Mouse (Mus musculus) heart, adult 2 months (tissue): Measurements from ENCODE around the gene Creld1. TPM values are rescaled to one million over a fixed set of nuclear protein-coding genes. Genes with fewer than 3 reads are reported as not detected.
A peak's percentile ranks its signal among the peaks of the same experiment; 100 is the strongest.

Experiments used
- DNase-seq, 2 experiments: peaks; one replicate each; pipeline ENCODE4 v3.0.0; 2021
- H3K27ac ChIP-seq: fragments of 200-600 bp; 2 replicates; pipeline ENCODE4 v1.8.1; 2022
- H3K27me3 ChIP-seq: fragments of 200-500 bp; 2 replicates; pipeline ENCODE4 v1.6.1; 2012; ENCODE audit warnings: mild to moderate bottlenecking, low read length, inconsistent platforms, mixed read lengths; ENCODE audit not compliant: control insufficient read depth, insufficient read depth
- H3K36me3 ChIP-seq: fragments of 200-500 bp; 2 replicates; pipeline ENCODE4 v1.6.1; 2012; ENCODE audit warnings: low read length, inconsistent platforms; ENCODE audit not compliant: control insufficient read depth, insufficient read depth
- H3K4me1 ChIP-seq: fragments of 200-500 bp; 2 replicates; pipeline ENCODE4 v1.6.1; 2011; ENCODE audit warnings: low read length; ENCODE audit not compliant: control insufficient read depth, insufficient read depth
- H3K4me3 ChIP-seq: fragments of 200-600 bp; 2 replicates; pipeline ENCODE4 v1.8.1; 2022
- H3K79me2 ChIP-seq: fragments of 200-500 bp; replicated peaks from 2 replicates; pipeline ENCODE4 v1.6.1; 2012; ENCODE audit warnings: mild to moderate bottlenecking, inconsistent platforms, low read length, moderate library complexity, mixed read lengths; ENCODE audit not compliant: control insufficient read depth, insufficient read depth
- H3K9ac ChIP-seq: fragments of 200-500 bp; 2 replicates; pipeline ENCODE4 v1.6.1; 2012; ENCODE audit warnings: low read depth, mild to moderate bottlenecking, control low read depth, inconsistent platforms, low read length, mixed read lengths
- CTCF ChIP-seq: fragments of 200-600 bp; IDR thresholded peaks from 2 replicates; pipeline ENCODE4 v1.8.1; 2022; ENCODE audit warnings: antibody characterized with exemption, mild to moderate bottlenecking, moderate library complexity
- EP300 ChIP-seq: fragments of 200-500 bp; IDR thresholded peaks from 2 replicates; pipeline ENCODE4 v1.6.1; 2011; ENCODE audit warnings: low read depth, low read length, control low read depth; ENCODE audit not compliant: insufficient read depth
- POLR2A ChIP-seq: fragments of 200-500 bp; IDR thresholded peaks from 2 replicates; pipeline ENCODE4 v1.6.1; 2011; ENCODE audit warnings: mild to moderate bottlenecking, low read depth, low read length, control low read depth; ENCODE audit not compliant: insufficient read depth
- WGBS: fragments of 180-500 bp; shearing (Covaris S2); methylation state at CpG from one replicate; pipeline ENCODE4 v1.1.7; 2018; 5-methylcytosine and 5-hydroxymethylcytosine counted together
- intact Hi-C: fragments of 180-260 bp; cut with DNase I; formaldehyde crosslinking; loops from one replicate; pipeline ENCODE4 v1.15.1; 2025
- microRNA-seq, 2 experiments: library from miRNA; unstranded; fragments of <30 nt; microRNA quantifications; one replicate each; pipeline ENCODE4 v1.2.0; 2021
- polyA plus RNA-seq: library from polyadenylated mRNA; depleted of rRNA; stranded (reverse); fragments of >200 nt; gene quantifications from 2 replicates; pipeline ENCODE4 v1.2.3, GENCODE M21; 2012; rRNA removed
- total RNA-seq, 2 experiments: library from RNA; stranded (reverse); gene quantifications; 2 replicates each; pipeline ENCODE4 v1.2.3; 2021

Creld1 gene
- total and polyA plus RNA-seq, 3 experiments: 32.4 to 56.7 (median 53.0) TPM

DNA sequence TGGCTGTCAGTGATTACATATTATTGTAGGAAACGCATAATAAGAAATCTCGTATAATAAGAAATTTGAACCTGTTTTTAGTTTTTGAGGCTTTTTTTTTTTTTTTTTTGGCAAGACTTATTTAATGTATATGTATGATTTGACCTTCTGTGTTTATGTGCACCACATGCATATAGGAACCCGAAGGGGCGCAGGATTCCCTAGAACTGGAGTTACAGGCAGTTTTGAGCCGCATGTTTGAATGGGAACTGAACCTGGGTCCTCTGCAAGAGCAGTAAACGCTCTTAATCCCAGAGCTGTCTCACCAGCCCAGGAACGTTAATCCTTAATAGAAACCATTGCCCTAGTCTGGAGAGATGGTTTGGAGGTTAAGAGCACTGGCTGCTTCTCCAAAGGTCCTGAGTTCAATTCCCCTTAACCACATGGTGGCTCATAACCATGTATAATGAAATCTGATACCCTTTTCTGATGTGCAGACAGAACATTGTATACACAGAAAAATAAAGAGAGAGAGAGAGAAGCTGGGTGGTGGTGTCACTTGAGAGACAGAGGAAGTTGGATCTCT, 48.8 kb downstream of the Creld1 start:
- peaks cover 5% of the 10 kb centered on the region for H3K4me1 ChIP-seq
- H3K36me3 ChIP-seq: no peaks in the 10 kb centered on the region; the same call in 1 of the 2 replicates
- WGBS: 6% methylated on average over 7 of the region's 7 CpGs
- no peak overlapping the region; the same call in 1 of the 2 replicates for H3K9ac ChIP-seq
- peaks cover 3% of the 10 kb centered on the region; the same call in 1 of the 2 replicates for H3K79me2 ChIP-seq
- intact Hi-C loops: loop anchor here (2.0 to 5.0 kb wide), 4 partner anchors 49 to 165 kb away; partner anchors contain the start of genes Brk1, Creld1, Fancd2os and Tatdn2
- no peaks in the 10 kb centered on the region for H3K27me3 ChIP-seq
- H3K4me3 ChIP-seq: peak overlapping the region; percentile 99
- peak overlapping the region; percentile 83 for H3K27ac ChIP-seq
- TF ChIP-seq EP300 (no peak), CTCF (no peak), POLR2A (no peak)
- no peak for DNase-seq

DNA sequence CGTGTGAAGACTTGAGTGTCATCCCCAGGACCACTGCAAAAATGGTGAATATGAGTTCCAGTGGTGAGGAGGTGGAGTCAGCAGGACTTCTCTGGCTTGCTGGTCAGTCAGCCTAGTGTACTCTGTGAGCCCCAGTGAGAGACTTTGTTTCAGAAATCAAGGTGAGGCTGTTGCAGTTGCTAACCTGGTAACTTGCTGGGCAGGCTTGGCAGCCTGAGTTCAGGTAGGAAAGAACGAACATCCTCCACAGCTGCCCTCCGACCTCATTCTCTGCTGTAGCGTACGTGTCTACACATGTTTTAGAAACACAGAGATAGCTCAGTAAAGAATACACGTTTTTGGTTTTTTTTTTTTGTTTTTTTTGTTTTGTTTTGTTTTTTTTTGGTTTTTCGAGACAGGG, 51.8 kb downstream of the Creld1 start:
- TF ChIP-seq CTCF (no peak), POLR2A (no peak), EP300 (no peak)
- Histone ChIP-seq H3K27ac (no peak overlapping the region), H3K4me1 (peaks cover 3% of the 10 kb centered on the region), H3K4me3 (no peak overlapping the region), H3K36me3 (no peaks in the 10 kb centered on the region; the same call in 1 of the 2 replicates), H3K9ac (no peak overlapping the region), H3K79me2 (0 out of 2 replicates have a peak, but pooled peaks cover under 1% of the 10 kb centered on the region), H3K27me3 (no peaks in the 10 kb centered on the region)
- DNase-seq: no peak
- intact Hi-C loops: loop anchor here (5.0 kb wide), 3 partner anchors 67 to 162 kb away; partner anchors contain the start of genes Brk1, Fancd2os, Tatdn2 and Vhl
- 82% methylated on average over 7 of the region's 7 CpGs for WGBS

DNA sequence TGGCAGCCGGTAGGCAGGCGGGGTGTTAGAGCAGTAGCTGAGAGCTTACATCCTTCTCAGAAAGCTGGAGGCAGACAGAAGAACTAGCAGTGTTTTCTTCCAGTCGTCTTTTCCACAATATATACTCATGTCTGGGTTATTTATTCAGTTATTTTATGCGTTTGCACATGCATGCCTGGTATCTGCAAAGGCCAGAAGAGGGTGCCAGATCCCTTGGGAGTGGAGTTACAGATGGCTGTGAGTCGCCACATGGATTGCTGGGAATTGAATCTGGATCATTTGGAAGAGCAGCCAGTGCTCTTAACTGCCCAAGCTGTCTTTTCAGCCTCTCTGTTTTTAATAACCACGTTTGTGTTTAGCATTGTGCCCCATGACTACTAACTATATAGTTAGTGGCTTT, 58.5 kb downstream of the Creld1 start:
- no peaks in the 10 kb centered on the region for H3K79me2 ChIP-seq
- no peaks in the 10 kb centered on the region for H3K36me3 ChIP-seq
- TF ChIP-seq POLR2A (no peak), CTCF (no peak), EP300 (no peak)
- H3K27me3 ChIP-seq: no peaks in the 10 kb centered on the region
- intact Hi-C loops: no loop called here
- no peaks in the 10 kb centered on the region for H3K4me1 ChIP-seq
- no peak for DNase-seq
- no peak overlapping the region for H3K27ac ChIP-seq
- H3K9ac ChIP-seq: no peak overlapping the region
- H3K4me3 ChIP-seq: no peak overlapping the region
- WGBS: 83% methylated on average over 6 of the region's 6 CpGs

Small RNAs within 50 kb of the gene (microRNA-seq; reads per million reads assigned to microRNA genes)
- gene Gm23365: 0 reads per million in 2 experiments

Other genes with a start within 250 kb of the Creld1 start
- 10 to 100 TPM; 13.3 to 15.7 TPM for gene Mtmr14, start 245.5 kb upstream of the Creld1 start, total RNA-seq
- gene Mtmr14, start 245.5 kb upstream of the Creld1 start, polyA plus RNA-seq: 17.4 and 23.7 TPM in 2 replicates
- under 1 TPM in 1 of 2 experiments, not detected in 1; 0.09 TPM for gene Cpne9, start 201.0 kb upstream of the Creld1 start, total RNA-seq
- gene Cpne9, start 201.0 kb upstream of the Creld1 start, polyA plus RNA-seq: 0.02 and 0.12 TPM in 2 replicates
- 10 to 100 TPM; 11.0 to 14.4 TPM for gene Brpf1, start 176.2 kb upstream of the Creld1 start, total RNA-seq
- gene Brpf1, start 176.2 kb upstream of the Creld1 start, polyA plus RNA-seq: 9.9 and 12.8 TPM in 2 replicates
- gene Ogg1, start 156.3 kb upstream of the Creld1 start, total RNA-seq: 1 to 10 TPM; 5.0 to 5.7 TPM
- gene Ogg1, start 156.3 kb upstream of the Creld1 start, polyA plus RNA-seq: 10.2 and 10.3 TPM in 2 replicates
- 10 to 100 TPM; 63.0 to 68.2 TPM for gene Camk1, start 139.3 kb upstream of the Creld1 start, total RNA-seq
- gene Camk1, start 139.3 kb upstream of the Creld1 start, polyA plus RNA-seq: 74.8 and 98.0 TPM in 2 replicates
- 10 to 100 TPM; 23.5 to 24.2 TPM for gene Tada3, start 105.4 kb upstream of the Creld1 start, total RNA-seq
- 16.1 and 16.2 TPM in 2 replicates for gene Tada3, start 105.4 kb upstream of the Creld1 start, polyA plus RNA-seq
- 10 to 100 TPM; 66.4 to 66.9 TPM for gene Arpc4, start 105.2 kb upstream of the Creld1 start, total RNA-seq
- 26.6 and 34.2 TPM in 2 replicates for gene Arpc4, start 105.2 kb upstream of the Creld1 start, polyA plus RNA-seq
- 1 to 10 TPM in 1 of 2 experiments, under 1 TPM in 1; 0.97 to 1.5 TPM for gene Ttll3, start 94.0 kb upstream of the Creld1 start, total RNA-seq
- 3.2 and 4.8 TPM in 2 replicates for gene Ttll3, start 94.0 kb upstream of the Creld1 start, polyA plus RNA-seq
- 10 to 100 TPM in 1 of 2 experiments, 1 to 10 TPM in 1; 8.3 to 10.3 TPM for gene Rpusd3, start 64.0 kb upstream of the Creld1 start, total RNA-seq
- gene Rpusd3, start 64.0 kb upstream of the Creld1 start, polyA plus RNA-seq: 30.4 and 39.0 TPM in 2 replicates
- gene Cidec, start 47.5 kb upstream of the Creld1 start, total RNA-seq: 10 to 100 TPM in 1 of 2 experiments, 1 to 10 TPM in 1; 7.8 to 10.6 TPM
- 36.8 and 77.7 TPM in 2 replicates for gene Cidec, start 47.5 kb upstream of the Creld1 start, polyA plus RNA-seq
- gene Jagn1, start 40.7 kb upstream of the Creld1 start, total RNA-seq: 10 to 100 TPM; 21.1 to 22.5 TPM
- gene Jagn1, start 40.7 kb upstream of the Creld1 start, polyA plus RNA-seq: 43.3 and 57.2 TPM in 2 replicates
- 1 to 10 TPM in 1 of 2 experiments, under 1 TPM in 1; 0.55 to 1.1 TPM for gene Il17re, start 24.8 kb upstream of the Creld1 start, total RNA-seq
- 1.2 and 1.9 TPM in 2 replicates for gene Il17re, start 24.8 kb upstream of the Creld1 start, polyA plus RNA-seq
- 1 to 10 TPM; 6.5 to 7.5 TPM for gene Il17rc, start 11.9 kb upstream of the Creld1 start, total RNA-seq
- gene Il17rc, start 11.9 kb upstream of the Creld1 start, polyA plus RNA-seq: 12.1 and 13.6 TPM in 2 replicates
- gene Prrt3, start 18.6 kb downstream of the Creld1 start, total RNA-seq: not detected
- not detected in 2 replicates for gene Prrt3, start 18.6 kb downstream of the Creld1 start, polyA plus RNA-seq
- gene Emc3, start 48.4 kb downstream of the Creld1 start, total RNA-seq: 10 to 100 TPM; 52.5 to 58.2 TPM
- gene Emc3, start 48.4 kb downstream of the Creld1 start, polyA plus RNA-seq: 41.0 and 66.3 TPM in 2 replicates
- under 1 TPM in 1 of 2 experiments, not detected in 1; 0.18 TPM for gene Fancd2, start 48.4 kb downstream of the Creld1 start, total RNA-seq
- 0.29 and 0.61 TPM in 2 replicates for gene Fancd2, start 48.4 kb downstream of the Creld1 start, polyA plus RNA-seq
- gene Fancd2os, start 117.4 kb downstream of the Creld1 start, total RNA-seq: not detected
- gene Fancd2os, start 117.4 kb downstream of the Creld1 start, polyA plus RNA-seq: not detected in 2 replicates
- 10 to 100 TPM; 60.4 to 70.2 TPM for gene Brk1, start 121.5 kb downstream of the Creld1 start, total RNA-seq
- gene Brk1, start 121.5 kb downstream of the Creld1 start, polyA plus RNA-seq: 128 and 199 TPM in 2 replicates
- gene Vhl, start 140.7 kb downstream of the Creld1 start, total RNA-seq: 1 to 10 TPM; 8.3 to 8.6 TPM
- gene Vhl, start 140.7 kb downstream of the Creld1 start, polyA plus RNA-seq: 11.2 and 12.0 TPM in 2 replicates
- 10 to 100 TPM; 10.4 to 13.6 TPM for gene Irak2, start 155.2 kb downstream of the Creld1 start, total RNA-seq
- 12.5 and 12.9 TPM in 2 replicates for gene Irak2, start 155.2 kb downstream of the Creld1 start, polyA plus RNA-seq
- gene Tatdn2, start 213.8 kb downstream of the Creld1 start, total RNA-seq: 10 to 100 TPM; 66.7 to 71.9 TPM
- gene Tatdn2, start 213.8 kb downstream of the Creld1 start, polyA plus RNA-seq: 17.3 and 36.1 TPM in 2 replicates
- not detected for gene Ghrl, start 236.6 kb downstream of the Creld1 start, total RNA-seq
- gene Ghrl, start 236.6 kb downstream of the Creld1 start, polyA plus RNA-seq: 0.76 and 1.1 TPM in 2 replicates